Mouse (Mus musculus): ENCODE measurements around the gene Cmah.
"Not testable (repeated sequence)": the region's sequence is repeated elsewhere in the genome, so short reads cannot be mapped to it uniquely, and the experiment has no call there.

Gene Cmah

GRCm38 (mm10) chr13:24340462-24340861, 13.3 kb downstream of the Cmah start:
- no peak for DNase-seq (ENCODE audit: low read depth)

GRCm38 (mm10) chr13:24342091-24342490, 14.9 kb downstream of the Cmah start:
- no peak for DNase-seq (ENCODE audit: low read depth)

DNA sequence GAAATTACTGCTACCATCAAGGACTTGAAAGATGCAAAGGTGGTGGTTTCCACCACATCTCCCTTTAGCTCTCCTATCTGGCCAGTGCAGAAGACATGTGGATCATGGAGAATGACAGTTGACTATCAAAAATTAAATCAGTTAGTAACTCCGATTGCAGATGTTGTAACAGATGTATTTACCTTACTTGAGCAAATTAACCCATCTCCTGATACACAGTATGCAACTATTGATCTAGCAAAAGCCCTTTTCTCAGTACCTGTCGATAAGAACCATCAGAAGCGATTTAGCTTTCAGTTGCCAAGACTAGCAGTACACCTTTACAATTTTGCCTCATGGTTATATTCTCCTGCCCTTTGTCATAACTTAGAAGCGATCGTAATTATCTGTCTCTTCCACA, 25.8 kb downstream of the Cmah start:
- DNase-seq (ENCODE audit: low read depth), result no peak

DNA sequence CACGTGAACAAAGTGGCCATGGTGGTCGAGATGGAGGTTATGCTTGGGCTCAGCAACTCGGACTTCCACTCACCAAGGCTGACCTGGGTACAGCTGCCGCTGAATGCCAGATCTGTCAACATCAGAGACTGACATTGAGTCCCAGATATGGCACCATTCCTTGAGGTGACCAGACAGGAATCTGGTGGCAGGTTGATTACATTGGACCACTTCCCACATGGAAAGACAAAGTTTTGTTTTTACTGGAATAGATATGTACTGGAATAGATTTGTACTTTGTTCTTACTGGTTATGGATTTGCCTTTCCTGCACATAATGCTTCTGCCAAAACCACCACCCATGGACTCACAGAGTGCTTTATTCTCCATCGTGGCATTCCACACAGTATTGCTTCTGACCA, 27.5 kb downstream of the Cmah start:
- DNase-seq (ENCODE audit: low read depth), result no peak

DNA sequence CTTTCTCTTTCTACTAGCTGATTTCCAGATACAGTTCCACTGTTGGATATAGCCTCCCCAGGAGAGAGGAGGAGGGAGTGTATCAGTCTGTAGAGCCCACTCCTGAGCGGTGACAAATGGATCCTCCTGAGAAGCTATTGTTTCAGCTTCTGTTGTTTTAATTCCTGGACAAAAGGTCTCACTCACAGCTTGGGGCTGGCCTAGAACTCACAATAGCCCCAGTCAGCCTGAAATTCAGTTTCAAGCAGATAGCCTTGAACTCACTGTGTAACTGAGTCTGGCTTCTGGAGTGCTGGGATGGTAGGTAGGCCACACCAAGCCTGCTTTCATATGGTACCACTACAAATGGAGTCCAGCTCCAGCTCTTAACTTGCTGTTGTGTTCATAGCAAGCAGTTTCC, 32.0 kb downstream of the Cmah start:
- no peak for DNase-seq (ENCODE audit: low read depth)

GRCm38 (mm10) chr13:24365191-24365590, 38.0 kb downstream of the Cmah start:
- DNase-seq (ENCODE audit: low read depth), result no peak

GRCm38 (mm10) chr13:24372893-24373599, 45.8 kb downstream of the Cmah start:
- no peak for DNase-seq (ENCODE audit: low read depth)

DNA sequence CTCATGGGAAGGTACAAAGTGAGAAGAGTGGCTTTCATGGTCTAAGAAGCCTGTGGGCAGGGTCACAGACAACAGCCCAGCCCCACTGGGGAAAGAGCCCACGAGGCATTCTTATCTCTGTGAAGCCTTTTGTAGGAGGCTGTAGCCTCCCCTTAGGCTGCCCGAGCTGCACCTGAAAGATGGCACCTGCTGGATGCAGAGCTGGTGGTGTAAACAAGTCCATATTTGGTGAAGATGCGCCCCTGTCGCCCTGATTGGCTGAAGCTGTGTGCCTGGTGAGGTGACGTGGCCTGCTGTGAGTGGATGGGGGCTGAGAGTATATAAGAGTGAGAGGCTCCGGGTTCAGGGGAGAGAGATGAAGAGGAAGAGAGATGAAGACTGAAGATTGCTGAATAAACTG, 47.4 kb downstream of the Cmah start:
- not testable (repeated sequence) for DNase-seq (ENCODE audit: low read depth)

DNA sequence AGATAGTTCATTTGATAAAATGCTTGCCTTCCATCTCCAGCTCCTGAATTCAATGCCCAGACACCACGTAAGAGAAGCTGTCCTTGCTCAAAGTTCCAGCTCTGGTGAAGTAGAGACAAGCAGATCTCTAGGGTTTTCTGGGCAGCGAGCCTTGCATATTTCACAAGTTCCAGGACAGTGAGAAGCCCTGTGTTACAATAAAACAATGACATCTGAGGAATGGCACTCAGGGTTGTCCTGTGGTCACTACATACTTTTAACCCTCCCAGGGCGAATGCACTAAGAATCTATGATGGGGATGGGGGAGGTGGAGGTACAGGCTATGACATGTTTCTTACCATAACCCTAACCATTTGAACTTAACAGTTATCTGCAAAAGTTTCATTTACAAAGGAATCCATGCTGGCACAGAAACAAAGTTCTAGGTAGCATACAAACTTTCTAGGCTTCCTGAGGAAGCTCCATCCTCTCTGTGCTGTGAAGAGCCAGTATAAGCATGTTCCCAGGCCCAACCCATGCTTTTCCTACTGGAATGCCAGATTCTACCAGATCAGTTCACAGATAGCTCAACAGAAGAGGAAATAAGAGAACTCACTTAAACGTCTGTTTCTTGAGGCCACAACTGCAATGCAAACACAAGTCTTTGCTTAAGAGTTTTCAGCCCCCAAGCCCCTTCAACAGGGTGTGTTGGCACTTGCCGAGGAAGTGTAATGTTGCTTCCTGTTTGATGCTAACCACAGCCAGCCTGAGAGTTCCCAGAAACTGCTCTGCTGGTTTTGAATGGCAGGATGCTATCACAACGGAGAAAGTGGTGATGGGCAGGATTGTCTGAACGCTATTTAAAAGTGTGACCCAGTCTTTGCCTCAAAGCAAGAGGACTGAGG, 48.4 kb downstream of the Cmah start:
- no peak for DNase-seq (ENCODE audit: low read depth)

GRCm38 (mm10) chr13:24380713-24381112, 53.5 kb downstream of the Cmah start:
- no peak for DNase-seq (ENCODE audit: low read depth)

DNA sequence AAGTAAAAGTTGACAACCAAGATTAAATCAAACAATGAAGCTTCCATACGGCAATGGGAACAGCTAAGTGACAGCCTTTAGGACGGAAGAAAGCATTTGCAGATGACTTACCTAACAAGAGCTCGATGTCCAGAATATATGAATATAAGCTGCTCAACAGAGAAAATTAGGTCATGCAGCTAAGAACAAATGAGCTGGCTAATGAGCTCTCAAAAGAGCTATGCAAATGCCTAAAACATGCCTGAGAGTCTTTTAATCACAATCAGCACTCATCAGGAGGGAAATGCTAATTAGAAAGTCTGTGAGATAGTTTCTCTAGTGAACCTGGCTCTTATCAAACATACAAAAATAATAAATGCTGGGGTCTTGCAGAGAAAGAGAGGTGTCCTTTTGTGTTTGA, 56.7 kb downstream of the Cmah start:
- no peak for DNase-seq (ENCODE audit: low read depth)

DNA sequence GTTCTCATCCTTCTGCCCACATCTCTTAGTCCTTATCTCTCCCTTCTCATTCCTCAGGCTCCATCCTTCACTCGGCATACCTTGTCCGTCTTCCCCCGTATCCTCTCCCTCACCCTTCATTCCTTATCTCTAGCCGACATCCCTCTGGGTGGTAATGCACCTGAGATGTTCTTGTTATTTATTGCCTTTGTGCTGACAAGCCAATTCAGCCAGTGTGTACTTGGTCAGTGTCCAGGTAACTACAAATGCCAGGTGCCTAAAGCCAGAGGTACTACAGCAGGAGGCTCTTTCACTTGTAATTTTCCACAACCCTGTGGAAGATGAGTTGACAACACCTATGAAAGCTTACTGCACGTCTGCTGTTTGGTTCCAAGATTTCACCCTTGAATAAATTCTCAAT, 64.7 kb downstream of the Cmah start:
- no peak for DNase-seq (ENCODE audit: low read depth)

DNA sequence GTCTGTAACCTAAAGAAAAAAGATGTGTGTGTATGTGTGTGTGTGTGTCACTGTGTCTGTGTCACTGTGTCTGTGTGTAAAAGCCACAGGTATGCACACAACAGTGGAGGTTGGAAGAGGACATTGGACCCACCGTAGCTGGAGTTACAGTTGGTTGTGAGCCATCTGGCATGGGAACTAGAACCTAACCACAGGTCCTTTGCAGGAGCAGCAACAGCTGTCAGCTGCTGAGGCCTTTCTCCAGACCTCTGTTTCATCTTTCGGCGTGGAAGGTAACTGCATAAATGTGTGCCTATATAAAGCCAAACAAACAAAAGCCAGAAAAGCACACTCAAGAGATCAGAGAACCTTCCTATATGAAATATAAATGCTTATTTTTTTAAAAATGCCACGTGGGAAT, 65.5 kb downstream of the Cmah start:
- DNase-seq (ENCODE audit: low read depth), result no peak

- no peak for DNase-seq (ENCODE audit: low read depth)
Measured at GRCm38 (mm10) chr13:24393055-24393454, 65.9 kb downstream of the Cmah start.

DNA sequence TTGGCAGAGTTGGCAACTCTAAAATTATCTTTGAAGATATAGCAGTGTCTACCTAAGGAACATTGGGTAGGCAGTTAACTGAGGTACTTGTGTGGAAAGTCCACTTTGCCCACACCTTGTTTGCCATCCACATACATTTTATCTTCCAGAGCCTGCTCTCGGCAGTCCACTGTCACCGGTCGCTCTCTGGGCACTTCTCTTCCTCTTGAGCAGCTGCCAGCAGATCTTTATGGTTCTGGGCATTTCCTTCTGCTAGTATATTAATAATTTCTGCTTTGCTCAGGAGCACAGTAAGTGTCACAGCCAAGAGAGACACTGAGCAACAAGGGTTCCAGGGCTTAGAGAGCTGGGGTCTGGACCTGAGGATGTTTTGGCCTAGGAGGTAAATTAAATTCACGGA, 68.6 kb downstream of the Cmah start:
- no peak for DNase-seq (ENCODE audit: low read depth)

DNA sequence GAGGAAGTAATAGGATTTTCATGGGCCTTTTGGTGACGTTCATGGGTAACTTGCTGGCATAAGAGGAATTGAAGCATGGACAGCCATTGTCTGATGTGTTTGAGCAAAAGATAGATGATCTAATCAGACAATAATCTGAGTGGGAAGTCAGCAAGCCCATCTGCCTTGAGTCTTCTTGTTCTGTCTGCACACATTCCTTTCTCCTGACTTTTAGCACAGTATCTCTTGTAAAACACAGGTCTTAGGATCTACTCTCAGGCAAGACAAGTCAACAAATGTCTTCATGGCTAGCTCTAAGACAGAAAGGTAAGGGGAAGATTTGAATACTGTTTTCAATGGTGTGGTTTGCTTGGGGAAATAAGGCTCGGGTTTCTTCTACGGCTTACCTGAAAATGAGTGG, 70.0 kb downstream of the Cmah start:
- no peak for DNase-seq (ENCODE audit: low read depth)

- DNase-seq (ENCODE audit: low read depth), result no peak
Measured at GRCm38 (mm10) chr13:24398488-24398887, 71.3 kb downstream of the Cmah start.

DNA sequence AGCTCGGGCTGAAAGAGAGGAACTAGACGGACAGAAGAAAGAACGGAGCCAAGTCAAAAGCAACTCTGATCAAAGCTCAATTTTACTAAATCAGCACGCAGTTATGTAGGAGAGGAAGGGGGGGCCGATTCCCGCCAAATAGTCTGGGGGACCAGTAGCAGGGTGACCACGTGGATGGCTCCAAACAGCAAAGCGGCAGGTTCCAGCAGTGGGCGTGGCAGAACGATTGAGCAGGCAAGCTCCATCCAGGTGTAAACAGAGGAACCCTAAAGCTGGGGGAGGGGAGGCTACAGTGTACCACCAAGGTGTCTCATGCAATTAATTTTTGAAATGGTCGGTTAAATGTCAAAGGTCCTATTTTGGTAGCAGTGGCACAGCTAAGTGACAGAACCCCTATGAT, 74.6 kb downstream of the Cmah start:
- DNase-seq (ENCODE audit: low read depth), result not testable (repeated sequence)

- no peak for DNase-seq (ENCODE audit: low read depth)
Measured at GRCm38 (mm10) chr13:24403054-24403453, 75.8 kb downstream of the Cmah start.

GRCm38 (mm10) chr13:24406847-24407246, 79.6 kb downstream of the Cmah start:
- DNase-seq (ENCODE audit: low read depth), result no peak

DNA sequence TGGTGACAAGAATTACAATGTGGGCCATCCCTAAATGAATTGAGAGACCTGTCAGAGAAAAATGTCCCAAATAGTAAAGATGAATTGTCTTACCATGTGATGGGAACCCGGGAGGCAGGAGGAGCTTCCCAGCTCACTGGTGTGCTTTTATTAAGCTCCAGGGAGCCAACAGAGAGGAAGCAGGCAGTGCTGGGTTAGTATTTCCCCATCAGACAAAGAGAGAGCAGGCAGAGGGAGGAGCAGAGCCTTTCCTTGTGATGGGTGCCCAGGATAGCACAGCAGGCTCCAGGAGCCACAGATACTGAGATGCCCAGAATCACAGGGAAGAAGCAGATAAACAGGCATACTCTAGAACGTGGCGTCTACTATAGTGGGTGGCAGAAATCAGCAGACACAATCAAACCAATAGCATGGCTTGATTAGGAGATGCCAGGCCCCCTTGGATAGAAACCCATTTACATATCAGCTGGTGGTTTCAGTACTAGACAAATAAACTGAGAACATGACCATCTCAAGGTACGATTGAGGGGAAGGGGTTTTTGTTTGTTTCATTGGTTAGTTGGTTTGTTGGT, 87.5 kb downstream of the Cmah start:
- DNase-seq (ENCODE audit: low read depth), result no peak

- DNase-seq (ENCODE audit: low read depth), result no peak
Measured at GRCm38 (mm10) chr13:24415506-24416206, 88.5 kb downstream of the Cmah start.

GRCm38 (mm10) chr13:24416409-24416808, 89.2 kb downstream of the Cmah start:
- no peak for DNase-seq (ENCODE audit: low read depth)
